Mouse (Mus musculus) left cerebral cortex, adult 6 months (tissue): ENCODE results near the gene Rdh16. TPM values are rescaled to one million over a fixed set of nuclear protein-coding genes. Genes with fewer than 3 reads are reported as not detected.

Experiments used
- long read RNA-seq, 2 experiments: library from polyadenylated mRNA; unstranded; transcript quantifications; one replicate each; pipeline ENCODE4 v2.0.0; 2019 to 2020
- polyA plus RNA-seq: library from polyadenylated mRNA; unstranded; fragments of <200 nt; fragmentation: Nextera tagmentation; gene quantifications from 2 replicates; pipeline ENCODE4 v1.2.3, GENCODE M21; 2021

Gene Rdh16
- polyA plus RNA-seq, result not detected in 2 replicates
- long read RNA-seq, experiment 1, result 0 reads
- long read RNA-seq, experiment 2, result 0 reads

GRCm38 (mm10) chr10:127800891-127801290 lies at the start of gene Rdh16:
Rdh16 (plus strand) TSS chr10:127801152.

GRCm38 (mm10) chr10:127751548-127751947 lies 49.4 kb upstream of the Rdh16 start, which contains the start of gene Gpr182:
Gpr182 (minus strand) TSS chr10:127751732.

GRCm38 (mm10) chr10:127759181-127760110 lies 41.5 kb upstream of the Rdh16 start, which contains the start of the genes Rdh1 and Rdh16f1:
Rdh1 (plus strand) TSS chr10:127759721.
Rdh16f1 (plus strand) TSS chr10:127759787.

GRCm38 (mm10) chr10:127776011-127776410 lies 24.9 kb upstream of the Rdh16 start, which contains the start of gene Rdh9:
Rdh9 (plus strand) TSS chr10:127776386.

GRCm38 (mm10) chr10:127849628-127850027 lies 48.7 kb downstream of the Rdh16 start, which contains the start of gene Rdh19:
Rdh19 (plus strand) TSS chr10:127849928.

GRCm38 (mm10) chr10:127866232-127866631 lies 65.3 kb downstream of the Rdh16 start, which contains the start of gene Rdh16f2:
Rdh16f2 (plus strand) TSS chr10:127866474.

GRCm38 (mm10) chr10:127888605-127889004 lies 87.7 kb downstream of the Rdh16 start, which contains the start of gene Rdh7:
Rdh7 (minus strand) TSS chr10:127888817.

Other genes starting within 250 kb of the Rdh16 start
- 19.7 and 38.3 TPM in 2 replicates for gene Lrp1, start 180.0 kb upstream of the Rdh16 start, polyA plus RNA-seq
- gene Stat6, start 158.2 kb upstream of the Rdh16 start, polyA plus RNA-seq, result 4.6 and 4.7 TPM in 2 replicates
- 3.9 and 4.3 TPM in 2 replicates for gene Nemp1, start 134.3 kb upstream of the Rdh16 start, polyA plus RNA-seq
- 5.4 and 11.3 TPM in 2 replicates for gene Nab2, start 132.6 kb upstream of the Rdh16 start, polyA plus RNA-seq
- not detected in 2 replicates for gene Myo1a, start 96.0 kb upstream of the Rdh16 start, polyA plus RNA-seq
- 21.2 and 22.5 TPM in 2 replicates for gene Tac2, start 76.7 kb upstream of the Rdh16 start, polyA plus RNA-seq
- 0.71 and 0.93 TPM in 2 replicates for gene Zbtb39, start 61.6 kb upstream of the Rdh16 start, polyA plus RNA-seq
- gene Gpr182, start 49.4 kb upstream of the Rdh16 start, polyA plus RNA-seq, result 0.47 and 0.53 TPM in 2 replicates
- not detected in 2 replicates for gene Rdh1, start 41.4 kb upstream of the Rdh16 start, polyA plus RNA-seq
- not detected in 2 replicates for gene Rdh16f1, start 41.4 kb upstream of the Rdh16 start, polyA plus RNA-seq
- 0.15 and 0.16 TPM in 2 replicates for gene Rdh9, start 24.8 kb upstream of the Rdh16 start, polyA plus RNA-seq
- gene Rdh19, start 48.8 kb downstream of the Rdh16 start, polyA plus RNA-seq, result not detected in 2 replicates
- gene Rdh16f2, start 65.3 kb downstream of the Rdh16 start, polyA plus RNA-seq, result not detected in 2 replicates
- not detected in 2 replicates for gene Rdh7, start 87.7 kb downstream of the Rdh16 start, polyA plus RNA-seq
- gene Sdr9c7, start 97.4 kb downstream of the Rdh16 start, polyA plus RNA-seq, result 0.05 TPM in 1 of 2 replicates, not detected in the other
- not detected in 2 replicates for gene Hsd17b6, start 206.5 kb downstream of the Rdh16 start, polyA plus RNA-seq
- 9.5 and 9.8 TPM in 2 replicates for gene Prim1, start 214.0 kb downstream of the Rdh16 start, polyA plus RNA-seq
- 767 and 841 TPM in 2 replicates for gene Naca, start 234.4 kb downstream of the Rdh16 start, polyA plus RNA-seq